Mouse (Mus musculus) heart, adult 2 months (tissue): Measurements from ENCODE around the gene Muc1. TPM values are rescaled to one million over a fixed set of nuclear protein-coding genes. Genes with fewer than 3 reads are reported as not detected.
A peak's percentile ranks its signal among the peaks of the same experiment; 100 is the strongest.

Source experiments
- DNase-seq, 2 experiments: peaks; one replicate each; pipeline ENCODE4 v3.0.0; 2021
- H3K27ac ChIP-seq: fragments of 200-600 bp; 2 replicates; pipeline ENCODE4 v1.8.1; 2022
- H3K27me3 ChIP-seq: fragments of 200-500 bp; 2 replicates; pipeline ENCODE4 v1.6.1; 2012; ENCODE audit warnings: mild to moderate bottlenecking, low read length, inconsistent platforms, mixed read lengths; ENCODE audit not compliant: control insufficient read depth, insufficient read depth
- H3K36me3 ChIP-seq: fragments of 200-500 bp; 2 replicates; pipeline ENCODE4 v1.6.1; 2012; ENCODE audit warnings: low read length, inconsistent platforms; ENCODE audit not compliant: control insufficient read depth, insufficient read depth
- H3K4me1 ChIP-seq: fragments of 200-500 bp; 2 replicates; pipeline ENCODE4 v1.6.1; 2011; ENCODE audit warnings: low read length; ENCODE audit not compliant: control insufficient read depth, insufficient read depth
- H3K4me3 ChIP-seq: fragments of 200-600 bp; 2 replicates; pipeline ENCODE4 v1.8.1; 2022
- H3K79me2 ChIP-seq: fragments of 200-500 bp; replicated peaks from 2 replicates; pipeline ENCODE4 v1.6.1; 2012; ENCODE audit warnings: mild to moderate bottlenecking, inconsistent platforms, low read length, moderate library complexity, mixed read lengths; ENCODE audit not compliant: control insufficient read depth, insufficient read depth
- H3K9ac ChIP-seq: fragments of 200-500 bp; 2 replicates; pipeline ENCODE4 v1.6.1; 2012; ENCODE audit warnings: low read depth, mild to moderate bottlenecking, control low read depth, inconsistent platforms, low read length, mixed read lengths
- CTCF ChIP-seq: fragments of 200-600 bp; IDR thresholded peaks from 2 replicates; pipeline ENCODE4 v1.8.1; 2022; ENCODE audit warnings: antibody characterized with exemption, mild to moderate bottlenecking, moderate library complexity
- EP300 ChIP-seq: fragments of 200-500 bp; IDR thresholded peaks from 2 replicates; pipeline ENCODE4 v1.6.1; 2011; ENCODE audit warnings: low read depth, low read length, control low read depth; ENCODE audit not compliant: insufficient read depth
- POLR2A ChIP-seq: fragments of 200-500 bp; IDR thresholded peaks from 2 replicates; pipeline ENCODE4 v1.6.1; 2011; ENCODE audit warnings: mild to moderate bottlenecking, low read depth, low read length, control low read depth; ENCODE audit not compliant: insufficient read depth
- WGBS: fragments of 180-500 bp; shearing (Covaris S2); methylation state at CpG from one replicate; pipeline ENCODE4 v1.1.7; 2018; 5-methylcytosine and 5-hydroxymethylcytosine counted together
- intact Hi-C: fragments of 180-260 bp; cut with DNase I; formaldehyde crosslinking; loops from one replicate; pipeline ENCODE4 v1.15.1; 2025
- polyA plus RNA-seq: library from polyadenylated mRNA; depleted of rRNA; stranded (reverse); fragments of >200 nt; gene quantifications from 2 replicates; pipeline ENCODE4 v1.2.3, GENCODE M21; 2012
- total RNA-seq, 2 experiments: library from RNA; stranded (reverse); gene quantifications; 2 replicates each; pipeline ENCODE4 v1.2.3; 2021

Muc1 gene
- total and polyA plus RNA-seq, 3 experiments, result 0.39 to 6.2 (median 0.47) TPM

- H3K4me3 ChIP-seq, result peak within 1 kb of the TSS; percentile 97
- intact Hi-C loops, result loop anchor here (1.0 kb wide), 1 partner anchor 36 kb away; no protein-coding TSS in a partner anchor
- no peaks in the 10 kb centered on the region for H3K36me3 ChIP-seq
- H3K9ac ChIP-seq, result peak within 1 kb of the TSS; percentile 76
- peak within 1 kb of the TSS; percentile 93 for H3K27ac ChIP-seq
- under 1% methylated on average over 42 of the region's 42 CpGs for WGBS
- H3K4me1 ChIP-seq, result peaks cover 9% of the 10 kb centered on the region
- H3K27me3 ChIP-seq, result no peaks in the 10 kb centered on the region
- TF ChIP-seq POLR2A (peak; percentile 73), CTCF (peak; percentile 100), EP300 (peak; percentile 92)
- DNase-seq, result peak; percentile 91
- no peaks in the 10 kb centered on the region for H3K79me2 ChIP-seq
These were observed 17.6 kb downstream of the Muc1 start, which contains the start of gene Trim46 for GRCm38 (mm10) chr3:89246261-89247100. Trim46 (minus strand) TSS chr3:89246309.

- intact Hi-C loops, result no loop called here
- no peak overlapping the region for H3K9ac ChIP-seq
- no peak overlapping the region for H3K27ac ChIP-seq
- peaks cover 13% of the 10 kb centered on the region for H3K4me1 ChIP-seq
- no peaks in the 10 kb centered on the region for H3K27me3 ChIP-seq
- no peak overlapping the region for H3K4me3 ChIP-seq
- H3K36me3 ChIP-seq, result no peaks in the 10 kb centered on the region; the same call in 1 of the 2 replicates
- WGBS, result 68% methylated on average over 4 of the region's 4 CpGs
- TF ChIP-seq EP300, result no peak
- no peak for TF ChIP-seq POLR2A
- no peak for TF ChIP-seq CTCF
- no peak for DNase-seq
- H3K79me2 ChIP-seq, result no peaks in the 10 kb centered on the region
These were observed 18.6 kb downstream of the Muc1 start for GRCm38 (mm10) chr3:89247466-89247865.

GRCm38 (mm10) chr3:89250435-89251040 is 21.7 kb downstream of the Muc1 start:
- intact Hi-C loops, result loop anchor here (1.0 to 2.0 kb wide), 4 partner anchors 16 to 58 kb away; no protein-coding TSS in a partner anchor
- Histone ChIP-seq H3K36me3 (no peaks in the 10 kb centered on the region; the same call in 1 of the 2 replicates), H3K27ac (peak overlapping the region; percentile 94), H3K79me2 (no peaks in the 10 kb centered on the region), H3K4me1 (peaks cover 15% of the 10 kb centered on the region), H3K9ac (no peak overlapping the region), H3K27me3 (no peaks in the 10 kb centered on the region), H3K4me3 (no peak overlapping the region; the same call in 1 of the 2 replicates)
- WGBS, result 10% methylated on average over 7 of the region's 7 CpGs
- TF ChIP-seq EP300 (peak; percentile 93; the same call in 1 of the 2 replicates), POLR2A (peak; percentile 62; the same call in 1 of the 2 replicates), CTCF (peak; percentile 93)
- DNase-seq, result peak; percentile 78 to 81

GRCm38 (mm10) chr3:89251365-89251895 is 22.6 kb downstream of the Muc1 start:
- H3K79me2 ChIP-seq, result no peaks in the 10 kb centered on the region
- peak overlapping the region; percentile 66 for H3K9ac ChIP-seq
- no peaks in the 10 kb centered on the region for H3K27me3 ChIP-seq
- H3K36me3 ChIP-seq, result no peaks in the 10 kb centered on the region; the same call in 1 of the 2 replicates
- peaks cover 14% of the 10 kb centered on the region for H3K4me1 ChIP-seq
- peak overlapping the region; percentile 94 for H3K27ac ChIP-seq
- peak; percentile 83 to 88 for DNase-seq
- TF ChIP-seq EP300 (peak; percentile 85), CTCF (no peak), POLR2A (peak; percentile 15; the same call in 1 of the 2 replicates)
- 4% methylated on average over 17 of the region's 17 CpGs for WGBS
- intact Hi-C loops, result loop anchor here (1.0 to 2.0 kb wide), 2 partner anchors 15 to 27 kb away; no protein-coding TSS in a partner anchor
- H3K4me3 ChIP-seq, result peak overlapping the region; percentile 37

- Histone ChIP-seq H3K27me3 (no peaks in the 10 kb centered on the region), H3K4me3 (no peak overlapping the region), H3K9ac (no peak overlapping the region), H3K36me3 (no peaks in the 10 kb centered on the region; the same call in 1 of the 2 replicates), H3K4me1 (peaks cover 15% of the 10 kb centered on the region), H3K27ac (no peak overlapping the region), H3K79me2 (no peaks in the 10 kb centered on the region)
- DNase-seq, result no peak
- intact Hi-C loops, result no loop called here
- TF ChIP-seq EP300, result no peak
- no peak for TF ChIP-seq POLR2A
- no peak for TF ChIP-seq CTCF
- WGBS, result 83% methylated on average over 5 of the region's 5 CpGs
These were observed 26.1 kb downstream of the Muc1 start for GRCm38 (mm10) chr3:89254994-89255393.
